ENCODE assay signal across 8 mouse cellular contexts in genomic region chr1:36474646-36475045, GRCm38 (mm10). TPM values are rescaled to one million over a fixed set of nuclear protein-coding genes. Genes with fewer than 3 reads are reported as not detected.
DNase-seq lines count a peak whose midpoint lies in the region; ATAC-seq lines count a peak whose summit lies in the region.

No protein-coding gene starts in this region.

- no peak for ATAC-seq in heart, embryonic 15.5 days (replicated peaks; ENCODE audit: insufficient number of reproducible peaks, insufficient read depth, low FRiP score, low read depth)
- ATAC-seq in embryonic facial prominence, embryonic 14.5 days (ENCODE audit: low read depth), result no peak
- ATAC-seq in midbrain, embryonic 14.5 days (ENCODE audit: low FRiP score, low TSS enrichment), result no peak

- no peaks in the 10 kb centered on the region for H3K27me3 ChIP-seq in heart, embryonic 15.5 days
- no peaks in the 10 kb centered on the region for H3K27me3 ChIP-seq in embryonic facial prominence, embryonic 14.5 days (replicated peaks; ENCODE audit: control insufficient read depth, insufficient read depth, low read length)
- H3K27me3 ChIP-seq in midbrain, embryonic 14.5 days (ENCODE audit: control insufficient read depth, insufficient read depth, low read length), result no peaks in the 10 kb centered on the region

- H3K27ac ChIP-seq in heart, embryonic 15.5 days, result no peak overlapping the region
- H3K27ac ChIP-seq in embryonic facial prominence, embryonic 14.5 days (replicated peaks; ENCODE audit: low read depth, low read length), result peak overlapping the region; percentile 71; the same call in 1 of the 2 replicates
- H3K27ac ChIP-seq in midbrain, embryonic 14.5 days (replicated peaks; ENCODE audit: low read depth, low read length), result no peak overlapping the region

- H3K4me1 ChIP-seq in heart, embryonic 15.5 days (replicated peaks), result peaks cover 60% of the 10 kb centered on the region
- H3K4me1 ChIP-seq in embryonic facial prominence, embryonic 14.5 days (ENCODE audit: control insufficient read depth, insufficient read depth, low read length), result peaks cover 44% of the 10 kb centered on the region
- peaks cover 49% of the 10 kb centered on the region for H3K4me1 ChIP-seq in midbrain, embryonic 14.5 days (ENCODE audit: control insufficient read depth, insufficient read depth, low read length)

- no peaks in the 10 kb centered on the region for H3K36me3 ChIP-seq in heart, embryonic 15.5 days
- H3K36me3 ChIP-seq in embryonic facial prominence, embryonic 14.5 days (ENCODE audit: control insufficient read depth, insufficient read depth, low read length), result no peaks in the 10 kb centered on the region
- H3K36me3 ChIP-seq in midbrain, embryonic 14.5 days (ENCODE audit: control insufficient read depth, insufficient read depth, low read length), result no peaks in the 10 kb centered on the region

- no peak for DNase-seq in heart, postnatal 25 days (ENCODE audit: low spot score)
- DNase-seq in embryonic facial prominence, embryonic 14.5 days (ENCODE audit: low spot score), result no peak
- DNase-seq in kidney, adult 9 months, result peak; percentile 86
- no peak for DNase-seq in midbrain, embryonic 14.5 days
- no peak for DNase-seq in adrenal gland, adult 18-20 months (ENCODE audit: low spot score in 2 of 2)
- no peak for DNase-seq in layer of hippocampus, adult 9-10 months (ENCODE audit: low spot score)
- DNase-seq in right cerebral cortex, postnatal 4 days, result no peak

- 58% methylated on average over 3 of the region's 3 CpGs for WGBS in heart, embryonic 15.5 days
- WGBS in embryonic facial prominence, embryonic 14.5 days, result 53% methylated on average over 3 of the region's 3 CpGs
- 62% methylated on average over 3 of the region's 3 CpGs for WGBS in midbrain, embryonic 14.5 days

- no peaks in the 10 kb centered on the region for H3K9me3 ChIP-seq in heart, embryonic 15.5 days (replicated peaks)
- no peaks in the 10 kb centered on the region for H3K9me3 ChIP-seq in embryonic facial prominence, embryonic 14.5 days (ENCODE audit: control insufficient read depth, low read length)
- no peaks in the 10 kb centered on the region for H3K9me3 ChIP-seq in midbrain, embryonic 14.5 days (ENCODE audit: control insufficient read depth, low read length)

- intact Hi-C loops in heart, postnatal 25 days (cut with DNase I), result loop anchor here (5.0 kb wide), 1 partner anchor 32 kb away; no protein-coding TSS in a partner anchor

- 0 out of 2 replicates have a peak overlapping the region, but pooled peaks have one; percentile 3 for H3K4me3 ChIP-seq in heart, embryonic 15.5 days
- H3K4me3 ChIP-seq in embryonic facial prominence, embryonic 14.5 days (ENCODE audit: low read depth, low read length), result peak overlapping the region; percentile 72
- no peak overlapping the region for H3K4me3 ChIP-seq in midbrain, embryonic 14.5 days (replicated peaks; ENCODE audit: low read depth, low read length)

- no peak overlapping the region for H3K9ac ChIP-seq in heart, embryonic 15.5 days
- peak overlapping the region; percentile 45; the same call in 1 of the 2 replicates for H3K9ac ChIP-seq in embryonic facial prominence, embryonic 14.5 days (ENCODE audit: low read depth, low read length)
- no peak overlapping the region for H3K9ac ChIP-seq in midbrain, embryonic 14.5 days (replicated peaks; ENCODE audit: low read length)

- H3K4me2 ChIP-seq in heart, embryonic 15.5 days, result peak overlapping the region; percentile 87
- H3K4me2 ChIP-seq in embryonic facial prominence, embryonic 14.5 days (ENCODE audit: low read depth, low read length), result peak overlapping the region; percentile 85
- peak overlapping the region; percentile 36 for H3K4me2 ChIP-seq in midbrain, embryonic 14.5 days (ENCODE audit: low read length)

RNA-seq across cellular contexts. Expression of gene Cnnm4, which starts 3.2 kb away (rescaled TPM):
- 5.4 and 6.9 TPM in 2 replicates for polyA plus RNA-seq in heart, embryonic 15.5 days (2015; fragmentation: Nextera tagmentation; extraction: Ambion mirVana)
- 1 to 10 TPM; 4.1 to 4.3 TPM for total RNA-seq in heart, postnatal 25 days (2021)
- polyA plus RNA-seq in embryonic facial prominence, embryonic 14.5 days (2014; fragmentation: Nextera tagmentation; extraction: Ambion mirVana), result 13.5 and 13.9 TPM in 2 replicates
- polyA plus RNA-seq in midbrain, embryonic 14.5 days (2014; fragmentation: Nextera tagmentation; extraction: Ambion mirVana), result 9.5 and 11.9 TPM in 2 replicates
- total RNA-seq in adrenal gland, adult 18-20 months (2021), result 1 to 10 TPM; 3.6 to 5.9 TPM

RNA-seq across cellular contexts. Expression of gene Lman2l, which starts 29.6 kb away (rescaled TPM):
- 41.5 and 48.2 TPM in 2 replicates for polyA plus RNA-seq in heart, embryonic 15.5 days (2015; fragmentation: Nextera tagmentation; extraction: Ambion mirVana)
- 10 to 100 TPM; 22.8 to 27.2 TPM for total RNA-seq in heart, postnatal 25 days (2021)
- polyA plus RNA-seq in embryonic facial prominence, embryonic 14.5 days (2014; fragmentation: Nextera tagmentation; extraction: Ambion mirVana), result 31.7 and 33.3 TPM in 2 replicates
- polyA plus RNA-seq in midbrain, embryonic 14.5 days (2014; fragmentation: Nextera tagmentation; extraction: Ambion mirVana), result 41.2 and 42.7 TPM in 2 replicates
- total RNA-seq in adrenal gland, adult 18-20 months (2021), result 10 to 100 TPM; 48.6 to 62.1 TPM

RNA-seq across cellular contexts. Expression of gene Cnnm3, which starts 37.0 kb away (rescaled TPM):
- polyA plus RNA-seq in heart, embryonic 15.5 days (2015; fragmentation: Nextera tagmentation; extraction: Ambion mirVana), result 2.4 and 3.5 TPM in 2 replicates
- total RNA-seq in heart, postnatal 25 days (2021), result 10 to 100 TPM; 14.7 to 15.7 TPM
- polyA plus RNA-seq in embryonic facial prominence, embryonic 14.5 days (2014; fragmentation: Nextera tagmentation; extraction: Ambion mirVana), result 4.8 and 5.1 TPM in 2 replicates
- 6.5 and 7.6 TPM in 2 replicates for polyA plus RNA-seq in midbrain, embryonic 14.5 days (2014; fragmentation: Nextera tagmentation; extraction: Ambion mirVana)
- total RNA-seq in adrenal gland, adult 18-20 months (2021), result 10 to 100 TPM; 20.8 to 28.9 TPM

Comparison
In these comparisons a context has a peak if more than half of its experiments do, and no peak if none do; other contexts are left out.
1. H3K4me2 ChIP-seq: peak in every context shown above with its lines; median percentile 87 in heart, embryonic 15.5 days; 85 in embryonic facial prominence, embryonic 14.5 days; 36 in midbrain, embryonic 14.5 days.